Mouse (Mus musculus) Patski (cell line): ENCODE measurements around the gene Kcng1. TPM values are rescaled to one million over a fixed set of nuclear protein-coding genes. Genes with fewer than 3 reads are reported as not detected.

ENCODE experiments used
- ATAC-seq: fragments of 100-300 bp; one replicate; pipeline ENCODE4 v1.8.0; 2021
- CTCF ChIA-PET: fragments of 350-600 bp; sonication (Branson Sonifier 250); formaldehyde crosslinking; loops from one replicate; lab custom pipeline; 2022; ENCODE audit warnings: inconsistent platforms; lab: Charles Lee
- POLR2A ChIA-PET: fragments of 350-600 bp; sonication (Branson Sonifier 250); formaldehyde crosslinking; loops from one replicate; lab custom pipeline; 2022; ENCODE audit warnings: antibody characterized with exemption, inconsistent platforms; lab: Charles Lee
- DNase-seq: peaks from one replicate; pipeline ENCODE4 v3.0.0-alpha.2; 2011; ENCODE audit warnings: low read depth, low spot score
- H3K27me3 ChIP-seq: fragments of 371-371 bp; one replicate; pipeline ENCODE4 v1.5.1; 2021
- CTCF ChIP-seq: fragments of 100-300 bp; IDR thresholded peaks from one replicate; pipeline ENCODE4 v1.5.1; 2021
- in situ Hi-C: fragments of 300-500 bp; cut with MboI; formaldehyde crosslinking; loops from 3 replicates; pipeline ENCODE4 v1.11.1; 2018; ENCODE audit warnings: low pct_unique_long_range_greater_than_20kb, mixed read lengths
- polyA plus RNA-seq: library from polyadenylated mRNA; unstranded; gene quantifications from one replicate; pipeline ENCODE4 v1.2.3, GENCODE M21; 2021

Gene Kcng1
- polyA plus RNA-seq, 1 experiment from 2014 or later = not detected

- ATAC-seq (no peak), DNase-seq (no peak)
- TF ChIP-seq CTCF = no peak
- ChIA-PET POLR2A (no interaction called here), CTCF (interaction anchor here (1.3 kb wide), 1 partner anchor 9 kb away, joined by 3 read pairs; no protein-coding TSS in a partner anchor)
- peaks cover 25% of the 10 kb centered on the region for H3K27me3 ChIP-seq
- in situ Hi-C loops = no loop called here
Observed at GRCm38 (mm10) chr2:168292521-168292920, 11.0 kb upstream of the Kcng1 start.

- in situ Hi-C loops = no loop called here
- TF ChIP-seq CTCF = no peak
- peaks cover 25% of the 10 kb centered on the region for H3K27me3 ChIP-seq
- DNase-seq (no peak), ATAC-seq (no peak)
- ChIA-PET CTCF (interaction anchor here (1.3 kb wide), 1 partner anchor 8 kb away, joined by 3 read pairs; no protein-coding TSS in a partner anchor), POLR2A (no interaction called here)
Observed at GRCm38 (mm10) chr2:168292041-168292440, 10.5 kb upstream of the Kcng1 start.

- POLR2A ChIA-PET = no interaction called here
- DNase-seq (no peak), ATAC-seq (no peak)
- in situ Hi-C loops = no loop called here
- CTCF ChIA-PET = no interaction called here
- no peak for TF ChIP-seq CTCF
- peaks cover 25% of the 10 kb centered on the region for H3K27me3 ChIP-seq
Observed at GRCm38 (mm10) chr2:168289851-168290250, 8.3 kb upstream of the Kcng1 start.

GRCm38 (mm10) chr2:168289016-168289415 lies 7.5 kb upstream of the Kcng1 start:
- ChIA-PET POLR2A (no interaction called here), CTCF (no interaction called here)
- TF ChIP-seq CTCF = no peak
- DNase-seq = no peak
- in situ Hi-C loops = no loop called here
- peaks cover 22% of the 10 kb centered on the region for H3K27me3 ChIP-seq
- ATAC-seq = no peak

GRCm38 (mm10) chr2:168286987-168287386 lies 5.5 kb upstream of the Kcng1 start:
- in situ Hi-C loops = no loop called here

GRCm38 (mm10) chr2:168285143-168285542 lies 3.6 kb upstream of the Kcng1 start:
- H3K27me3 ChIP-seq = peaks cover 12% of the 10 kb centered on the region
- ChIA-PET POLR2A (no interaction called here), CTCF (no interaction called here)
- DNase-seq = no peak
- in situ Hi-C loops = no loop called here
- TF ChIP-seq CTCF = no peak
- no peak for ATAC-seq

More at GRCm38 (mm10) chr2:168286987-168287386, 5.5 kb upstream of the Kcng1 start:
- no peak for DNase-seq
- TF ChIP-seq CTCF = no peak
- ChIA-PET POLR2A (no interaction called here), CTCF (no interaction called here)
- no peak for ATAC-seq
- H3K27me3 ChIP-seq = peaks cover 15% of the 10 kb centered on the region

- ChIA-PET CTCF (no interaction called here), POLR2A (interaction anchor here (0.7 kb wide), 1 partner anchor 64 kb away, joined by 4 read pairs; no protein-coding TSS in a partner anchor)
- TF ChIP-seq CTCF = no peak
- no peak for ATAC-seq
- in situ Hi-C loops = no loop called here
- DNase-seq = no peak
- peaks cover 13% of the 10 kb centered on the region for H3K27me3 ChIP-seq
Observed at GRCm38 (mm10) chr2:168280729-168281581, 581 bp downstream of the Kcng1 start.

GRCm38 (mm10) chr2:168274374-168274935 lies 7.1 kb downstream of the Kcng1 start:
- DNase-seq (no peak), ATAC-seq (no peak)
- POLR2A ChIA-PET = no interaction called here
- TF ChIP-seq CTCF = peak; percentile 88
- in situ Hi-C loops = no loop called here
- peaks cover 4% of the 10 kb centered on the region for H3K27me3 ChIP-seq
- CTCF ChIA-PET = interaction anchor here (0.6 kb wide), 1 partner anchor 9 kb away, joined by 3 read pairs; no protein-coding TSS in a partner anchor

GRCm38 (mm10) chr2:168273387-168273786 lies 8.1 kb downstream of the Kcng1 start:
- peaks cover 4% of the 10 kb centered on the region for H3K27me3 ChIP-seq
- ATAC-seq = no peak
- TF ChIP-seq CTCF = no peak
- POLR2A ChIA-PET = no interaction called here
- in situ Hi-C loops = no loop called here
- CTCF ChIA-PET = interaction anchor here (1.2 kb wide), 1 partner anchor 17 kb away, joined by 3 read pairs; no protein-coding TSS in a partner anchor
- no peak for DNase-seq

GRCm38 (mm10) chr2:168268033-168268432 lies 13.5 kb downstream of the Kcng1 start:
- CTCF ChIA-PET = no interaction called here
- TF ChIP-seq CTCF = no peak
- POLR2A ChIA-PET = no interaction called here
- in situ Hi-C loops = no loop called here
- ATAC-seq (no peak), DNase-seq (no peak)
- H3K27me3 ChIP-seq = peaks cover under 1% of the 10 kb centered on the region

- H3K27me3 ChIP-seq = peaks cover 27% of the 10 kb centered on the region
- no peak for TF ChIP-seq CTCF
- ChIA-PET CTCF (no interaction called here), POLR2A (no interaction called here)
- ATAC-seq (no peak), DNase-seq (no peak)
- in situ Hi-C loops = no loop called here
Observed at GRCm38 (mm10) chr2:168260900-168261299, 20.6 kb downstream of the Kcng1 start.
